Mouse (Mus musculus): ENCODE data around the gene 1700020A23Rik. TPM values are rescaled to one million over a fixed set of nuclear protein-coding genes. Genes with fewer than 3 reads are reported as not detected.
"Not testable (repeated sequence)": the region's sequence is repeated elsewhere in the genome, so short reads cannot be mapped to it uniquely, and the experiment has no call there.

1700020A23Rik gene
- not detected for total RNA-seq (2021)
- long read RNA-seq, experiment 1 = 0 reads
- long read RNA-seq, experiment 2 = 0 reads

DNA sequence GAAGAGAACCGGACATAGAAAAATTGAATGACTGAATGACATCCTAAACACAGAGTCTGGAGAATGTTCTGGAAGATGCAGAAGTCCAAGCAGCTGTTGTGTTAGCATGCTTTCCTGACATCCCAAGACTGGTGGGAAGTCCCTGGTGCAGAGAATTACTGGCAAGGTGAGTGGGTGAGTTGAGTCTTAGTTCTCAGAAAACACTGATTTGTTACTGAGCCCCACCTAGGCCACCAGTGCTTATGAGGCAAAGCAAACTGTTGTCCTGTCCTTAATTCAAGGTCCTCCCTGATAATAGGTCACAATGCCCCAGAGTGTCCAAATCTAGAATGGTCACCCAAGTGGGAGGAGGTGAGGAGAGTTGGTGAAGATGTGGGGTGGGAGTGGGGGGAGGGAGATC is at the start of gene 1700020A23Rik, which contains the start of gene Gm28372:
Gene 1700020A23Rik, plus strand, starts transcription at position 321 of the 400 bp plus-strand sequence.
Gene Gm28372, plus strand, starts transcription at position 301 of the 400 bp plus-strand sequence.
- no peak for DNase-seq (ENCODE audit: low spot score)

DNA sequence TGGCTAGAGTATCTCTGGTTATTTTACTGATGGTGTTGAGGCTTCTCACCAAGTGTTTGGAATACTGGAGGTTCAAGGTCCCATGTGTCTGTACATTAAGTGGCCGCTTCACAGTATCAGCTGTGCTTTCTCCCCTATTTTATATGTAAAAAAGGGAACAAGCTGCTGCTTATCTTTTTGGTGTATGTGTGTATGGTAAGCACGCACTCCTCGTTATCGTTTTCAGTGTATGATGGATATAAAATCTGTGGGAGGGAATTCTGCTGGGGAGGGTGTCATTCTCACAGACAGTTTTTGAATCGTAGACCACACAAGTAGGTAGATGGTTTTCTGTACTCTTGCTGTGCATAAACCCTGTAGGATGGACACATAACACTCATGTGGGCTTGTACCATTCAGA is 47.5 kb upstream of the 1700020A23Rik start:
- DNase-seq (ENCODE audit: low spot score) = no peak

DNA sequence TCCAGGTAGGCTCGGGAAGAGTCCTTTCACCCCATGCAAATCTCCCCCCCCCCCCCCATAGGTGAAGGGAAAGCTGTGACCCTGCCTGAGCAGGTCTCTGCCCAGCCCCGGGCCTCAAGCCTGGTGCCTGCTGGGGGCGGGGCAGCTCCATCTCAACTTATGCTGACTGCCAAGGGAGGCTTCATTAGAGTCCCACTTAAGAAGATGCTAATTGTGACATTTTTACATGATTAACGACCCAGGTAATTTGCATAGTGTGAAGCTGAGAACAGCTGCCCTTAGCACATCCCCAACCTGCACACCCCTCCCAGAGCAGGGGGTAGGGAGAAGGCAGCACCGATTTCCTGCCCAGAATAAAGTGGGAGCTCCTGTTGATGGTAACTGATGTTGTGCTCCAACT is 46.2 kb upstream of the 1700020A23Rik start:
- no peak for DNase-seq (ENCODE audit: low spot score)

DNA sequence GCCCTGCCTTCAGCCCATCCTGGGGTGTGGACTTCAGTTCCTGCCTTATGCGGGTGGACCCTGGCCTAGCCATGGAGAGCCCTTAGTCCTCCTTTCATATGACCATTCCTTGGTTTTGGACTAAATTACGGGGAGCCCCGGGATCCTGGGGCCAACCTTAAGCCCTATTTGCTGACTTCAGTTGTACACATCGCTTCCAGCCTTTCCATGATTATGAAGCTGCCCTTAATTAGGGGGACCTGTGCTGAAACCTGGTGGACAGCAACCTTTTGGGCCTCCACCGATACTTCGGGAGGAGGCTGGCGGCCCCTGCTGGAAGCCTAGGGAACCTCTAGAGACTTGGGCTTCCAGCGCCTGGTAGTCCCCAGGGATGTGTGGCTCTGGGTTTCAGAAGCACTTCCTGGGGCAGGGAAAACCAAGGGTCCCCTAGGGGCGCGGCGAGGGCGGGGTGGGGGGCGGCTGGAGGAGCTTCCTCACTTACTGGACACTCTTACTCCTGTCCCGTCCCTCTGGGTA is 42.5 kb upstream of the 1700020A23Rik start:
- DNase-seq (ENCODE audit: low spot score) = no peak

DNA sequence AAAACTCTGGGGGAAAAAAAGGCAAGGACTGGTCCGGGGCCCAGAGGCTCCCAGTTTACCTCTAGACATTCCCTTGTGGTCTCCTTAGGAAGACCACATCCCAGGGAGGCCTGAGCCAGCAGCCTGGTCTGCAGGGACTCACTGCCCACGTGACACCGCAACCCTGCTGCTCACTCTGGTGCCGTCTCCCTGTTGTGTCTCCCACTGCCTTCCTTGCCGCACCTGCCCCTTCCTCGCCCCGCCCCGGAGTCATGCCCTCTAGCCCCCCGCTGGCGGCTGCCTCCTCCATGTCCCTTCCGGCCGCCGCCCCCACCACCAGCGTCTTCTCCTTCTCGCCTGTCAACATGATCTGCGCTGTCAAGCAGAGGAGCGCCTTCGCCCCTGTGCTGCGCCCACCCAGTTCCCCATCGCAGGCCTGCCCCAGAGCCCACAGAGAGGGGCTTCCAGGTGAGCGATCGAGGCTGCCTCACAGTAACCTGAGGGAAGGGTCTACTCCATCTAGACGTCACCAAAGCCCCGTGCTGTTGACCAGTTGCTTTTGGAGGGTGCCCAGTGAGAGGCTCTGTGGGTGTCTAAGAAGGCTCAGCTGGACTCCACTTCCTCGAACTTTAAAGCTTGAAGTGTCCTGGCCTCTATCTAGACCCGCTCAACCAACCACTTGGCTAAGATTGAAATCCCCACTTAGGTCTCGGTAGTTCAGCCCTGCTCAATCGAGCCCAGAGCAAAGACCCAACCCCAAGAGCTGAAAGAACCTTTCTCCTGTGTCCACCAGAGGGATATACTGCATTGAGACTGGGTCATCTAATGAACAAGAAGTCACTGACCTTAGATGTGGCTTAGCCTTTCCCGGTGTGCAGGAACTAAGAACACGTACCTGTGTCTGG is 39.6 kb upstream of the 1700020A23Rik start:
- no peak for DNase-seq (ENCODE audit: low spot score)

DNA sequence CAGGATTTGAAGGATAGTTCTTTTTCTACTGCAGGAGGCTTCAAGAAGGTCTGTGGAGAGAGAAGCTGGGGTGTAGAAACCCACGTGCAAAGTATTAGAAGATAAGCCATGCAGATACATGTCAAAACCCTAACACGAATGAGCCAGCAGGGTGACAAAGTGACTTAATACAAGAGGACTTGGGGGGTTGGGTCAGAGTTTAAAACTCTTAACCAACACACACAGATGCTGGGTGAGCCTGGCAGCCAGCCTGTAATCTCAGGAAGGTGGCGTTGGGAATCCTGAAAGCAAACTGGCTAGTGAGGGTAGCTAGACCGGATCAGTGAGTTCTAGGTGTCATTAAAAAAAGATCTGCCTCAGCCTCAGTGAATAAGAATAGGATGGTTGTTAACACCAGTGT is 37.7 kb upstream of the 1700020A23Rik start:
- DNase-seq (ENCODE audit: low spot score) = no peak

DNA sequence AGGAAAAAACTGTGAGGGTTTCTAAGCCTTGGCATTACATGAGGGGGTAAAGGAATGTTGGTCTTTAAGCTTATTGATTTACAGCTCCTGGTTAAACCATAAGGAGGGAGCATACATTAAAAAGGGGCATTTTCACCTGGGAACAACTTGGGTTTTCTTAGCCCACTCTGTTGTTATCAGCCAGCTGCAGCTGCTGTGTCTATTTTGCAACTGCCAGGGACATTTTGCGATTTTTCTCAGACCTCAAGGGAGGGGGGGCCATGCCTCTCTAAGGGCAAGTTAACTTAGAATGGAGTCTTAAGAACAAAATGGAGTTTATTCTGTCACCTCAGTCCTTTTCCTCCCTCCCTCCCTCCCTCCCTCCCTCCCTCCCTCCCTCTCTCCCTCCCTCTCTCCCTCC is 32.0 kb upstream of the 1700020A23Rik start:
- DNase-seq (ENCODE audit: low spot score) = not testable (repeated sequence)

DNA sequence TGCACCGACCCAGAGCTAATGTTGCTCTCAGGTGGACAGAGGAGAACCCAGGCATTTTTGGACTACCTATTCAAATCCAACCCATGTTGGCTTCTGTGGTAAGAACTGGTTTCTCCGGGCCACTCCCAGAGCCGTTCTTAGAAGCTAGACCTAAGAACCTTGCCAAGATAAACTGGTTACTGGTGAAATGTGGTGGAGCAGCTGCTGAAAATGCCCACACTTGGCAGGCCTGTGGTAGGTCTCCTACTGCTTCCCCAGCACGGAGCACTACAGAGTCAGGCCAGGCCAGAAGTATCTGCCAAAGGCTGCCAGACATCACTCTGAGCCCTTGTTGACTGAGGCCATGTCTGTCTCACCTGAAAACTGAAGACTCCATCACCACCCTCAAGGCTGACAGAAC is 30.1 kb upstream of the 1700020A23Rik start:
- DNase-seq (ENCODE audit: low spot score) = no peak

DNA sequence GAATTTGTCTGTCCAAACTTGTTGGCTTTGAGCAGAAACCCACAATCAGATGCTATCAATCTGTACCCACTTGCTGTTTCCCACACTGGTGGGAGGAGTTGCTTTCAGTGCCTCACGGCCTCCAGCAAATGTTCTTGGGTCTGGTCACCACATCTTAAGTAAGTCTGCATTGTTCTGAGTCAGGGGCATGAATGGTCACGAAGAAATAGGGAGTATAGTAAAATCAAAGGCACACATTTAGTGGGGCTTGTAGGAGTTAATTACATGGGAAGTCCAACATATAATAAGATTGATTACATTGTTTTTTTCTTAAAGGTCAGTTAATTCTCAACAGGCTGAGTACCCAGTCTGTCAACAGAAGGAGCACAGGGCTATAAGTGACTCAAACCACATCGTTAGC is 21.9 kb upstream of the 1700020A23Rik start:
- no peak for DNase-seq (ENCODE audit: low spot score)

DNA sequence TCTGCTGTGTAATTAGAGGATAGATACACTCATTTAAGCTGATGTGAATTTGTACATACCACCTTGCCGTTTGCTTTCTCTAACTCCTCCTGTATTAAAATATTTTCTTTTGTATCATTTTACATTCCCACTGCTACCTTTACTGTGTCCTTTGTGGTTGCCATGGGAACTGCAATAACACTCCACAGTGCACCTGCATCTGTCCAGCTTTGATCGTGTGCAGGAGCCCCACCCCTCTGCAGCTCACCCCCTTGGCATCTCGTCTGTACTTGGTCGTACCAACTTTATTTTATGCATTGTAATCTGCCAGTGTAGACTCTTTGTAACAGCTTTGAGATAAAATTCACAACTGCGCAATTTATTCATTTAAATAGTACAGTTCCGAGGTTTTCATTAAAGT is 21.2 kb upstream of the 1700020A23Rik start:
- no peak for DNase-seq (ENCODE audit: low spot score)

DNA sequence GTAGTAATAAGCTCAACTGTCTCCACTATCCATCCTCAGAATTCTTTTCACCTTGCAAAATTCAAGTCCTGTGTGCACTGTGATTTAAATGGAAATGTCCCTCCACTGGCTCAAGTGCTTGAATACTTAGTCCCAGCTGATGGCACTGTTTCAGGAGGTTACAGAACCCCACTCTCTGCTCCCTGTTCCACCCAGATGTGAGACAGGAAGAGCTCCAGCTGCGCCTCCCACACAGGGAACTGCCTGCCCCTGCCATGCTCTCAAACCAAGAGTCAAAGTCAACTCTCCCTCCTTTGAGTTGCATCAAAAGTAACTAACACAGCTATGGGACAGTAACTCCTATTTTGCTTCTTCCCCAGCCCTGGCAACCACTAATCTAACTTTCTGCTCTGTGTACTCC is 18.8 kb upstream of the 1700020A23Rik start:
- DNase-seq (ENCODE audit: low spot score) = no peak

DNA sequence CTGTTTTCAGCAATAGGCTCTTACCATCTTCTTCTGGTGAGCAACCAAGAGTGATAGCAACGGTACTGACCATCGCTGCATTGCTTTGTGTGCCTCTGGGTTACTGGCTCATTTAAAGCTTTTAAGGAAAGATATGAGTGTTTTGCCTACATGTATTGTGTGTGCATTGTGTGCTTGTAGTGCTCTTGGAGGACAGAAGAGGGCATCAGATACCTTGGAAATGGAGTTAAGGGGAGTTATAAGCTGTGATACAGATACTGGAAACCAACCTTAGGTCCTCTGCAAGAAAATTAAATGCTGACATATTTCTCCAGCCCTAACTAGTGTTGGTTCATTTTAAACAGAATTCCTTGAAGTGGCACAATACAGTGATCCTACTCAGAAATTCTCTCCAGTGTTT is 16.3 kb upstream of the 1700020A23Rik start:
- DNase-seq (ENCODE audit: low spot score) = no peak

DNA sequence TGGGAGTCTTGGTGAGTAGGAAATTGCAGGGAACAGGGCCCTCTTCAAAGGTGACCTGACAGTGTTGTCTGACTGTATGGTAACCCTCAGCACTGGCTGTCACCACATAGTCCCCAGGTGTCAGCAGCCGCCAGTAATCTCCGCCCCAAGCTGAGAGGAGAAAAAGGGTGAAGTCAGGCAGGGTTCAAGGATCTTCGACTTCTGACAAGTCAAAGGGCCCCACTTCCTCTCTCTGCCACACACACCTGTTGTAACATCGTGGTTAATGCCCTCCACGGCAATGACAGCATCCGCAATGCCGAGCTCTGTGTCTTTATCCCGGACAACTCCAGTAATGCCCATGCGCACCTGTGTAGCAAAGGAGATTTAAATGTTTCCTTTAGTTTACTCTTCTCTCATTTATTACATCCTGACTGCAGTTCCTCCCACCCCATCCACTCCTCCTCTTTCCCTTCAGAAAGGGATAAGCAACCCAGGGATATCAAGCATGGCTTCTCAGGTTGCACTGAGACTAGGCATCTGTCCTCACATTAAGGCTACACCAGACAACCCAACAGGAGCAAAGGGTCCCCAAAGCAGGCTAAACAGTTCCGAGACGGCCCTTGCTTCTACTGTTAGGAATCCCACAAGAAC is 13.9 kb upstream of the 1700020A23Rik start:
- no peak for DNase-seq (ENCODE audit: low spot score)

DNA sequence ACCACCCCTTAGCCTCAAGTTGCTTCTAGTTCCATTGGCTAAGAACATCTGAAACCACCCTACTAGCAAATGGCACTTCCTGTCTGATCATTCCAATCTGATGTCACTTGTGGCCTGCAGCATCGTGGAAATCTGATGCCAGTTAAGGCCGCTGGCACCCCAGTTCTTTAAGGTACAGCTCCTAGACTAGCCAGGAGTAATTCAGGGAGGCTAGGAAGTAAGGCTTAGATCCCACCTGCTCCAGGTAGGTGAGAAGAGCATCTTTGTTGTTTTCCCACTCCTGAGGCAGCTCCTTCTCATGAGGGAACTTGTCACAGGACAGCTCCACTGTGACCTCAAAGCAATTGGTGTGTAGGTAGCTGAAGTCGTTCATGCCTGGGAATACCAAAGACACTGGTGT is 12.2 kb upstream of the 1700020A23Rik start:
- no peak for DNase-seq (ENCODE audit: low spot score)

DNA sequence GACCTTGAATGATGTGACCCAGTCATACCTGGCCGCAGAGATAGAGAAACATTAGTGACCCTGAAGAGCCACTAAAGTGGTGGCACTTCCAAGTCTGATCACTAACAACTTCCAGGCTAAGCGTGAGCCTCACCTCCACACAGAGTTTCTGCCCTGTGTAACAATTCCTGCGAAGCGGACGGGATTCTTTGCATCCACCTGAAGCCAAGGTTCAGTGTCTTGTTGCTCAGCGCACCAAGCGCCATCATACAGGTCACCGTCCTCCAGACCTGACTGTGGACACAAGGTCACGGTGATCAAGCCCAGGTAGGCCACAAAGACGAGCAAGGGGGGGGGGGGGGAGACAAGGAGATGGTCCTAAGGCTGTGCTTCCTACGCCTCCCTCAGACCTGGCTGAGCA is 9.4 kb upstream of the 1700020A23Rik start:
- no peak for DNase-seq (ENCODE audit: low spot score)

DNA sequence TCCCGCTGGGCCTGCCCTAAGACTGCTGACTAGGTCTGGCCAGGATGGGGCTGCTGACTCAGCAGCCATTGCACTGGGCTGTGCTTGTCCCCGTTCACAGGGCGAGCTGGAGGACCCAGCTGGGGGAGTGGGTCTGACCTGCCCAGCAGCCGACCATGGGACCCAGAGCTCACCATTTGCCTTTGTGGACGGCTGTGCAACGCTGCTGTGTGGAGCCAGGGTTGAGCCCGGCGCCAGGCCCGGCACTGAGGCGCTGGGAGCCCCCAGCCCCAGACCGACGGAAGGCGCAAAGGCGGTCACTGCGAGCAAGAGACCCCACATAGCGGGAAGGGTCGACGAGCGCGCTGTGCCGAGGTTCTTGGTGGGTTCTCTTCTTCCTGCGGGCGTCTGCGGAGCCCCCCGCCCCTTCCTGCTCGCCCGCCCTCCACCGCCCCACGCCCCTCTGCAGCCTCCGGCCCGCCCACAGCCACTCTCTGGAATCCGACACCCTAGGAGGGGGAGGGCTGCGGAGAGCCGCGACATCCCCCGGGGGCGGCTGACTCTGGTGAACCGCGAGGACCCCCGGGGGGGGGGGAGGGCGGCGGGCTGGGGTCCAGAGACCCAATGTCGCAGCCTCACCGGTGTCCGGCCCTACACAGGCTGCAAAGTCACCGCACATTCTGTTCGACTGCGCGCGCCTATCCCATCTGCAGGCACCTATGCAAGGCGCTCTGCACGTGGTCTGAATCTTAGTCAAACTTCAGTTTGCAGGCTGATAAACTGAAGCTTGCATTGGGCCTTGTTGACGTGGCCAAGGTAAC is 7.7 kb upstream of the 1700020A23Rik start, which contains the start of gene Cpxm1:
Gene Cpxm1, minus strand, starts transcription at position 389 of the 800 bp plus-strand sequence.
- peak; percentile 12 for DNase-seq (ENCODE audit: low spot score)

DNA sequence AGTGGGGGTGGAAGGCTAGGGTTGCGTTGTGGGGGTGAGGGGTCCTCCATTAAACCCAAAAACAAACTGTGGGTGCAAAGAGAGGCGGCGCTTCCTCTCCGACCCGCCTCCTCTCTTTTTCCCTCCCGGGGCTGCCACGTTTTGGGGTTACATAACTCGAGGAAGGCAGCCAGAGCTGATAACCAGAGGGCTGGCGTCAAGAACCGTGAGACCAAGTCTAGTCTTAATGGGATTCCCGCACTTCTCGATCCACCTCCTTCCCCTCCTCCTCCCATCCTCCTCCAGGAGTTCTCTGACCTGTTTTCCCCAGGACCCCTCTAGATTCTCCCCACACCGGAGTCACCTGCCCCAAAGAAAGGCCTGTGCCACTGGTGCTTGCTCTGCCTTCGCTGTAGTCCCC is 7.0 kb upstream of the 1700020A23Rik start:
- no peak for DNase-seq (ENCODE audit: low spot score)

DNA sequence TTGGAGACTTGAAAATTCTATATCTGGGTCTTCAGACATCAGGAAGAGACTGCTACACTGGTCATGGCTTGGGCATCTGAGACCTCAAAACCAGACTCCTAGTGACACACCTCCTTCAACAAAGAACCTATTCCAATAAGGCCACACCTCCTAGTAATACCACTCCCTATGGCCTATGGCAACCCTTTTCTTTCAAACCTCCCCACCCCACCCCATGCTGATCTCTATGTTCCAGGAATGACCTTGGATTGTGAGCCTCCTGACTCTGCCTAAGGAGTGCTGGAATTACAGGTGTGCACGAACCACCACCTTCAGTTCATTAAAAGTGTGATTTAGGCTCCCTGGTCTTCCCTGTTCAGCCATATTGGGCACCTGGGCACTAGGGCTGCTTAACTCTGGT is 5.0 kb upstream of the 1700020A23Rik start:
- DNase-seq (ENCODE audit: low spot score) = no peak

DNA sequence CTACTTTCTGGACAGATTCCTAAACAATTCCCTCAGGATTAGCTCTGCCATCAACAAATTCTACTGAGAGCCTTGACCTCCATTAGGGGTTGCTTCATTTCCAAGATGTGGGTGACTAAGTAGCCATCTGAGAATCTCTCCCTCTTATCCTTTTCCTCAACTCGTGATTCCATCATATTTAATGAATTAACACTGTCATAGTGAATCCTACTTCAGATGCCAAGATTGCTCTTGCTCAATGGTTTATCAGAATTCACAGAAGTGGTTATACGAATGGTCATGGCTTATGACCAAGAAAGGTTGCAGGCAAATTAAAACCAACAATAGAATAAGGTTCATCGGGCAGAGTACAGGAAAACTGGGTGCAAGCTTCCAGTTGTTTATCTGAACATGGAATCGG is 3.2 kb upstream of the 1700020A23Rik start:
- no peak for DNase-seq (ENCODE audit: low spot score)

DNA sequence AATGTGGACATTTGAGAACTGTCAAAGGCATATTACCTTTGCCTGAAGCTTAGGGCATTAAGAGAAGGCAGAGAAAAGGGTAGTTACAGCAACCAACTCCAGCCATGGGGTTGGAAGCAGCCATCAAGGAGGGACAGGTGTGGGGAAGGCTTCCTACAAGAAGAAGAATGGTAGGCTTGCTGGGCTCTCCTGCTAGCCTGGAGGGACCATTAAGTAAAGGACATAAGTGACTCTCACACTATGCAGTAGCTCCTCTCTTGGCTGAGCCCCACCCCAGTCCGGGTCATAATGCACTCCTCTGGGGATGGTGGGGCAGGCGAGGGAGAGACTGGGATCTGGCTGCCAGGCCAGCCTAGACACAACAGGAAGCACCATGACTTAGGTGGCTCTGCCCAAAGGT is 1.1 kb downstream of the 1700020A23Rik start, which contains the start of gene Tmem239:
Gene Tmem239, plus strand, starts transcription at position 301 of the 400 bp plus-strand sequence.
- no peak for DNase-seq (ENCODE audit: low spot score)

DNA sequence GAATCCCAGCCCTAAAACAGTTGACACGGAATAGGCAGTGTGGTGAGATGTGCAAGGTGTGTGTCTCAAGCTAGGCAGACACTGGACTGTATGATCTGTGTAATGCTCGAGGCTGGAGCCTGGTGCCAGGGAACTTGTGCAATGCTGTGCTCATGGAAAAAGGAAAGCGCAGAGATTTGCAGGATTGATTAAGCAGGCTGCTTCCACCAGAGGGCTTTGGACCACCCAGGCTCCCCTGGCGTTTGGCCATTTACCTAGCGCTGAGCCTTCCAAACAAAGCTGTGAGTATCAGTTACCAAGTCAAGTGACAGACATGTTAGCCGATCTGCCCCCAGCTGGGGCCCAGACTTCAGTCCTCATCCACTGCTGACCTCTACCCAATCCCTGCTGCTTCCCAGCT is 3.1 kb downstream of the 1700020A23Rik start:
- no peak for DNase-seq (ENCODE audit: low spot score)
